Mouse (Mus musculus) forelimb bud, embryonic 11.5 days (tissue): ENCODE results near the gene Pde3b.
A peak's percentile ranks its signal among the peaks of the same experiment; 100 is the strongest.
"Not testable (repeated sequence)": the region's sequence is repeated elsewhere in the genome, so short reads cannot be mapped to it uniquely, and the experiment has no call there.

Experiments
- DNase-seq: peaks from one replicate; pipeline ENCODE4 v3.0.0-alpha.2; 2012; ENCODE audit warnings: low read depth, low spot score

Gene Pde3b

GRCm38 (mm10) chr7:114478901-114479300 is 63.8 kb downstream of the Pde3b start:
- DNase-seq: no peak

GRCm38 (mm10) chr7:114479779-114480178 is 64.7 kb downstream of the Pde3b start:
- no peak for DNase-seq

DNA sequence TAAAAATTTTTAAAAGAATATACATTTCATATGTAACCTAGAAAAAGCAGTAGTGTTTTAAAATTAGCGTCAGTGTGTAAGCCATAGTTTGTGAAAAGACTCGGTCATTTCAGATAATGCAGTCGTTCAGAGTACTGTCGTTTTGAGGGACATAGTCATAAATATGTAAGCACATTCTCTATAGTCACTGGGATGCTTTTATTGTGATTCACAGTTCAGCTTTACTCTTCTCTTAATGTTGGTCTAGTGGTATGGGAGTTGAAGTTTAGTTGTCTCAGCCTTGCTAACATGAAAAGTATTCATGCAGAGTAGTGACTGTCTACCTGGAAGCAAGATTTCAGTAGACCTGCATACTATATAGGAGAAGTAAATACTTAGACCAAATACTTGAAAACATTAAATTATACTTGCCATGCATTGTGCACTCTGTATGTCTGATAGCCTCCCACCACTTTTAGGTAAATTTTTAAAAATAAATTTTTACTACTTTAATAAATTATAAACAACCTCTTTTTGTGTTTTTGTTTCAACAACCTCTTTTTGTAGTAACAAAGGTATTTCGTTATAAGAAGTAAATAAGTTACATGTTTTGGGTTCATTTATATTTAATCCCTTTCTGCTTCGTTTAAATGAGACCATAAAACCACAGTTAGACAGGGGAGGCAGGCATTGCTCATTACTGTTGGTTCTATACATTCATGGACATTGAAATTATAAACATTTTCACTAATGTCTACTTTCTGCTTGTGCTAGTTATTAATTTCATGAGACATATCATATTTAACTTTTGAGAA is 65.3 kb downstream of the Pde3b start:
- DNase-seq: no peak

DNA sequence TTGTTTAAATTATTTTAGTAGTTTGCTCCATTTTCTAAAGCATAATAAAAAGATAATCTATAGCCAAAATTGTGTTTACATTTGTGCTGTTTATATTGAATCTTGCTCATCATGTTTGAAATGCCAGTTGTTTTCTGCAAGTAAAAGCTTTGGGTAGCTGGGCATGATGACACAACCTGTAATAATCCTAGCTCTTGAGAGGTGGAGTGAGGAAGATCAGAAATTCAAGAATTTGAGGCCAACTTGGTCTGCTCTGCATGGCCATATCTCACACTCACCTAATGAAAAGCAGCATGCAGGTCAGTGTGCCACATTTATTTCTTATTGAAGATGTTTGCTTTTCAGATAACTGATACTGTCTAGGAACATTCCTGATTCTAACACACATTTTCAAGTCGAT is 65.9 kb downstream of the Pde3b start:
- no peak for DNase-seq

DNA sequence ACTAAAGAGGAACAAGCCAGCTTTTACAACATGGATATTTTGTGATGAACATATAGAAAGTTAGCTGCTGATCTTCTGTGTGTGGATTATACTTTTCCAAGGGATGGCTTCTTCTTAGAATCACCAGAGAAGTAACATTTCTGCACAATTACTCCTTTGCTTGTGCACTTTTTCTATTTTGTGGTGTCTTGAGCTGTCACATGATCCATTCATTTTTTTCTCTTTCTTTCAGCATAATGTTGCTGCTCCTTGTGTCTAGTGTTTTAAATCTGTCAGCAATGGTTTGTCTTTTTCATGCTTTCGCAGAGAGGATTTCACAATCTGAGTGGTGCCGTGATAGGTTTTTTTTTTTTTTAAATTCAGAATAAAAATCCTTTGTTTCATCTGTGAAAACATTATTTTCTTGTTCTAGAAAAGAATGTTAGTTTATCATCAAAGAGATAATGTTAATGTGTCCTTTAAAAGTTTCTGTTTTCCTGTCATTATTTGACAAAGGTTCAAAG is 66.4 kb downstream of the Pde3b start:
- DNase-seq: no peak

GRCm38 (mm10) chr7:114492540-114492939 is 77.5 kb downstream of the Pde3b start:
- DNase-seq: no peak

DNA sequence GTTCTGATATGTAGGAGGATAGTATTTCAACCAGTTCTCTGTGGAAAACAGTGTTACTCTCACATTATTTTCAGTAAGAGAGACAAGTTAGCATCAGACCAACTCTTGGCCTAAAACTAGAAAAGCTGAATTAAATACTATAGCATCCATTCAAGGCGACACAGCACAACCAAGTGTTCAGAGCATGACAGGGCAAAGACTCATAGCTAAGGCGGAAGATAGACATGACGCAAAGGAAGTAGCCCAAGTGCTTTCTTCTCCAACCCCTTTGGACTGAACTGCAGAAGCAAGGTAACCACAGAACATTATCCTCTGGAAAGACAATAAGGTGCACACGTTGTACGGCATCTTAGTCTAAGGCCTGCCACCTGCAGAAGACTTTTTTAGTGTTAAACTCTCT is 79.0 kb downstream of the Pde3b start:
- no peak for DNase-seq

DNA sequence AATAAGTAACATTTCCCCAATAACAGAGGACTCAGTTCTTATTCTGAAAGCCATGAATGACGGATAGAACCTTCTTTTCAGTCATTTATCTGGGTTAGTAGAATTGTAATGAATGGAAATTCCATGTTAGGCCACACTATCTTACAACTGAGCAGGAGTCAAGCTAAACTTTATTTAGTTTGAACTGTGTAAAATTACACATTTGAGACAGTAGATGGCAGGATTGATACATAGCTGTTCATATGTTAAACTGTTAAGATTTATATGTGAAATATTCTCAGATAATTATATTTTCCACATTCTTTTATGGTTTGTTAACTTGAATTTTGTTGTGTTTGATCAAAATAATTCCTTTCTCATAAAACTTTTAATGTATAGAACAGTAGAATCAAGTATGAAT is 84.2 kb downstream of the Pde3b start:
- DNase-seq: no peak

- DNase-seq: no peak
Observed at GRCm38 (mm10) chr7:114508879-114509278, 93.8 kb downstream of the Pde3b start.

DNA sequence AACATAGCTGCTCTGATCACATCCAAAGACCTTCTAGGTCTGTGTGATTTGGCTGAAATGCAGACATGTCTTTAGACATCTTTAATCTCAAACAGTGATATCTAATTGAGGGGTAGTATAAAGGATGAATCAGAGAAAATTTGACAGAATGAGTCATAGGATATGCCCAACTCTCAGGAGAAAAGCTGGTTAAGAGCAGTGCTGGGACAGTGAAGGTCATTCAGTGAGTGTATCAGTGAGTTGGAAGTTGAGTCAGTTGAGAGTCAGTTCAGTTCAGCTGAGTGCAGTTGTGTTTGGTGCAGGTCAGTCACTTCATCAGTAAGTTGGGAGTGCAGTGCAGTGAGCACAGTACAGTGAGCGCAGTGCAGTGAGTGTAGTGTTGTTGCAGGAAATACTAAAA is 105.0 kb downstream of the Pde3b start:
- DNase-seq: no peak

GRCm38 (mm10) chr7:114526245-114526644 is 111.2 kb downstream of the Pde3b start:
- DNase-seq: no peak

GRCm38 (mm10) chr7:114536179-114536578 is 121.1 kb downstream of the Pde3b start:
- no peak for DNase-seq

- DNase-seq: peak; percentile 86
Observed at GRCm38 (mm10) chr7:114562531-114563241, 147.6 kb downstream of the Pde3b start, which contains the start of gene Cyp2r1. Gene Cyp2r1, minus strand, starts transcription at chr7:114562972.

DNA sequence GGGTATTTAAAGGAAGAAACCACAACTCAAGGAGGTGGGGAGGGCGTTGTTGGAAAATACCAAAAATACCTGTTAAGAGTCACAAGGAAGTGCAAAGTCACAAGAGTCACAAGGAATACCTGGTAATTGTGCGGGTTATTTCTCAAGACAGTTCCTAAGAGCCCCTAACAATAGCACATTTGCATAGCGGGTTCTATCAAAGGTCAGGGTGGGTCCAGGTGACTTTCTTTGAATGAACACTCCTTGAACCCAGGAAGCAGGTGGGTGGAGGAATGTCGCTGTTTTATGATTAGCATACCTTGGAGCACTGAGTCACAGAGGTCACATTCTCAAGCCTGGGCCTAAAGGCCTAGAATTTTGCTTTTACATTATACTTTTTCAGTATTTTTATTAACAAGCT is 158.8 kb downstream of the Pde3b start:
- not testable (repeated sequence) for DNase-seq

- DNase-seq: no peak
Observed at GRCm38 (mm10) chr7:114576931-114577330, 161.8 kb downstream of the Pde3b start.

DNA sequence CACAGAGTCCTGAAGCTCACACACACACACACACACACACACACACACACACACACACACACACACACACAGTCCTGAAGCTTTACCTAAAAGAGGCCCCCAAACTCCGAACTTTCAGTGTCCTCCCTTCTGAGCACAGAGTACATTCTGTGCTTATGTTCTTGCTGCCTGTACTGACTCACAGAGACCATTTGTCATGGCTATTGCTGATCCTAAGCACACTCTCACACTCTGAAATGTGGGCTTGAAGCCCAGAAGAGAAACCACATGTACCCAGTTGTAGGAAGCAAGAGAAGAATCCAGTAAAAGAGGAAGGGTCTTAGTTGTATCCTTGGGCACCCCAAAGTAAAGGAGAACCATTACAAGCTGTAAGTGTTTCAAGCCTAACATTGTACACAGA is 162.6 kb downstream of the Pde3b start:
- DNase-seq: no peak

GRCm38 (mm10) chr7:114580426-114580825 is 165.3 kb downstream of the Pde3b start:
- DNase-seq: peak; percentile 45

DNA sequence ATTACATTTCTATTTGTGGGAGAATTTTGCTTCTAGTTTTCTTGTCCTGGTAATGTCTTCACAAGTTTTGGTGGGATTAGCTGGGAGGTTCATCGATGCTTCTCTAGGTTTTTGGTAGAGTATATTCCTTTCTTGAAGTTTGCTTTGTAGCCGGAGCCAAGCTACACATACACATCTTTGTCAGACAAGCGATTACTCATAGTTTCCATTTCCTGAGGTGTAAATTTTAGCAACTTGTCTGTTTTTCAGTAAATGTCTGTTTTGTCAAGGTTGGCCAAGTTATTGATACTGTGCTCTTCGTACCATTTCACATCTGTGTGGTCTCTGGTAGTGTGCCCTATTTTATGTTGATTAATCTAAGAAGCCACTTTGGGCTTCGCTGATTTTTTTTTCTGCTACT is 166.1 kb downstream of the Pde3b start:
- no peak for DNase-seq

DNA sequence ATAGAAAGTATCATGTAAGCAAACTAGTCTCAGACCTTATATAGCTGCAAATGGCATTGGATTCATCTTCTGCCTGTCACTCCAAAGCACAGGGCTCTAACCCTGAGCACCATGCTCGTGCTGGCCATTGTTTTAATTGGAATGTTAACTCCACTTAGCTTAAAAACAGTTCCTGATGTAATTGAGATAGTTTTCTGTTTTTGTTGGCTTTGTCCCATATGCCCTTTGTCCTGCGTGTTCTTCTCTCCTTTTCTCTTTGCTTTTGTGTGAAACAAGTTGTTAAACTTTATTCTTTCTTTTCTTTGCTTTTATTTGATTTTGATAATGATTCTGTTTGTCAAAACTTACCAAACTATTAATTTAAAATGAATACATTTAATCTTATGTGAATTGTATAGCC is 167.4 kb downstream of the Pde3b start:
- DNase-seq: no peak
